Mouse (Mus musculus) erythroblast, adult 5-6 weeks (primary cell): ENCODE measurements around the gene Bola2. TPM values are rescaled to one million over a fixed set of nuclear protein-coding genes. Genes with fewer than 3 reads are reported as not detected.

Source experiments
- ATAC-seq: replicated peaks from 2 replicates; pipeline ENCODE4 v1.8.0; 2016; ENCODE audit warnings: moderate number of reproducible peaks, mild to moderate bottlenecking, moderate TSS enrichment, inconsistent platforms; ENCODE audit not compliant: poor library complexity, low FRiP score, severe bottlenecking
- total RNA-seq, 2 experiments: library from RNA; stranded (forward) in 1 of 2; stranded (reverse) in 1 of 2; fragments of 150-400 nt in 1 of 2; fragments of 200-764, 138-1000 nt in 1 of 2; gene quantifications; 2 replicates each; pipeline versions ENCODE4 v1.2.3 to v1.2.4; 2015 to 2017; ENCODE audit warnings: low replicate concordance in 2 of 2

Gene Bola2
- total RNA-seq, 2 experiments from 2014 or later = 11.6 to 13.4 TPM

- ATAC-seq = no peak
Measured at GRCm38 (mm10) chr7:126746798-126747197, 51.6 kb downstream of the Bola2 start.

DNA sequence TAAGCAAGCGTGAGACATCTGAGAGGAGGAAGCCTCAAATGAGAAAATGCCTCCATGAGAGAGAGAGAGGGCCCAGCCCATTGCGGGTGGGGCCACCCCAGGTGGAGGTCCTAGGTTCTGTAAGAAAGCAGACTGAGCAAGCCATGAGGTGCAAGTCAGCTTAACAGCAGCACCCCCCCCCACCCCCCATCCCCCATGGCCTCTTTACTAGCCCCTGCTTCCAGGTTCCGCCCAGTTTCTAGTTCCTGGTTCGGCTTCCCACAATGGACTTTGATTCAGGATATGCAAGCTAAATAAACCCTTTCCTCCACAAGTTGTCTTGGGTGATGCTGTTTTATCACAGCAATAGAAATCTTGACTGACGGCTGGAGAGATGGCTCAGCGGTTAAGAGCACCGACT lies 53.6 kb downstream of the Bola2 start:
- no peak for ATAC-seq

Other genes starting within 250 kb of the Bola2 start
- gene Atp2a1, start 232.3 kb upstream of the Bola2 start, total RNA-seq (2015; ENCODE audit: low replicate concordance) = not detected in 2 replicates
- gene Atp2a1, start 232.3 kb upstream of the Bola2 start, total RNA-seq (2017; ENCODE audit: low replicate concordance) = not detected in 2 replicates
- 4.0 and 7.7 TPM in 2 replicates for gene Sh2b1, start 220.0 kb upstream of the Bola2 start, total RNA-seq (2015; ENCODE audit: low replicate concordance)
- gene Sh2b1, start 220.0 kb upstream of the Bola2 start, total RNA-seq (2017; ENCODE audit: low replicate concordance) = 6.6 and 19.6 TPM in 2 replicates
- 11.3 and 12.5 TPM in 2 replicates for gene Tufm, start 208.0 kb upstream of the Bola2 start, total RNA-seq (2015; ENCODE audit: low replicate concordance)
- 7.3 and 8.2 TPM in 2 replicates for gene Tufm, start 208.0 kb upstream of the Bola2 start, total RNA-seq (2017; ENCODE audit: low replicate concordance)
- gene Atxn2l, start 192.0 kb upstream of the Bola2 start, total RNA-seq (2015; ENCODE audit: low replicate concordance) = 35.2 and 47.2 TPM in 2 replicates
- gene Atxn2l, start 192.0 kb upstream of the Bola2 start, total RNA-seq (2017; ENCODE audit: low replicate concordance) = 28.8 and 35.0 TPM in 2 replicates
- gene Eif3c, start 129.0 kb upstream of the Bola2 start, total RNA-seq (2015; ENCODE audit: low replicate concordance) = 44.2 and 57.9 TPM in 2 replicates
- 79.4 and 87.0 TPM in 2 replicates for gene Eif3c, start 129.0 kb upstream of the Bola2 start, total RNA-seq (2017; ENCODE audit: low replicate concordance)
- gene Apobr, start 110.5 kb upstream of the Bola2 start, total RNA-seq (2015; ENCODE audit: low replicate concordance) = 4.8 and 9.8 TPM in 2 replicates
- gene Apobr, start 110.5 kb upstream of the Bola2 start, total RNA-seq (2017; ENCODE audit: low replicate concordance) = 9.3 and 9.5 TPM in 2 replicates
- gene Cln3, start 109.6 kb upstream of the Bola2 start, total RNA-seq (2015; ENCODE audit: low replicate concordance) = 4.4 and 30.9 TPM in 2 replicates
- gene Cln3, start 109.6 kb upstream of the Bola2 start, total RNA-seq (2017; ENCODE audit: low replicate concordance) = 9.1 and 9.9 TPM in 2 replicates
- gene Il27, start 100.5 kb upstream of the Bola2 start, total RNA-seq (2015; ENCODE audit: low replicate concordance) = not detected in 2 replicates
- not detected in 2 replicates for gene Il27, start 100.5 kb upstream of the Bola2 start, total RNA-seq (2017; ENCODE audit: low replicate concordance)
- gene Nupr1, start 64.5 kb upstream of the Bola2 start, total RNA-seq (2015; ENCODE audit: low replicate concordance) = 10.4 and 11.9 TPM in 2 replicates
- gene Nupr1, start 64.5 kb upstream of the Bola2 start, total RNA-seq (2017; ENCODE audit: low replicate concordance) = 5.9 and 9.0 TPM in 2 replicates
- 33.6 and 37.9 TPM in 2 replicates for gene Sgf29, start 46.1 kb upstream of the Bola2 start, total RNA-seq (2015; ENCODE audit: low replicate concordance)
- 6.8 and 17.6 TPM in 2 replicates for gene Sgf29, start 46.1 kb upstream of the Bola2 start, total RNA-seq (2017; ENCODE audit: low replicate concordance)
- gene Sult1a1, start 19.0 kb upstream of the Bola2 start, total RNA-seq (2015; ENCODE audit: low replicate concordance) = not detected in 2 replicates
- 3.6 and 6.0 TPM in 2 replicates for gene Sult1a1, start 19.0 kb upstream of the Bola2 start, total RNA-seq (2017; ENCODE audit: low replicate concordance)
- 0.19 and 1.9 TPM in 2 replicates for gene Slx1b, start 383 bp downstream of the Bola2 start, total RNA-seq (2015; ENCODE audit: low replicate concordance)
- 0.42 and 1.4 TPM in 2 replicates for gene Slx1b, start 383 bp downstream of the Bola2 start, total RNA-seq (2017; ENCODE audit: low replicate concordance)
- gene Coro1a, start 12.4 kb downstream of the Bola2 start, total RNA-seq (2015; ENCODE audit: low replicate concordance) = 127 and 157 TPM in 2 replicates
- gene Coro1a, start 12.4 kb downstream of the Bola2 start, total RNA-seq (2017; ENCODE audit: low replicate concordance) = 132 and 182 TPM in 2 replicates
- 46.1 and 51.8 TPM in 2 replicates for gene Mapk3, start 64.2 kb downstream of the Bola2 start, total RNA-seq (2015; ENCODE audit: low replicate concordance)
- gene Mapk3, start 64.2 kb downstream of the Bola2 start, total RNA-seq (2017; ENCODE audit: low replicate concordance) = 10.9 and 19.4 TPM in 2 replicates
- 5.6 TPM in 1 of 2 replicates, not detected in the other for gene Gdpd3, start 70.9 kb downstream of the Bola2 start, total RNA-seq (2015; ENCODE audit: low replicate concordance)
- gene Gdpd3, start 70.9 kb downstream of the Bola2 start, total RNA-seq (2017; ENCODE audit: low replicate concordance) = 5.4 and 7.2 TPM in 2 replicates
- 752 and 763 TPM in 2 replicates for gene Ypel3, start 81.6 kb downstream of the Bola2 start, total RNA-seq (2015; ENCODE audit: low replicate concordance)
- 364 and 550 TPM in 2 replicates for gene Ypel3, start 81.6 kb downstream of the Bola2 start, total RNA-seq (2017; ENCODE audit: low replicate concordance)
- gene Tbx6, start 86.1 kb downstream of the Bola2 start, total RNA-seq (2015; ENCODE audit: low replicate concordance) = 28.8 and 31.9 TPM in 2 replicates
- gene Tbx6, start 86.1 kb downstream of the Bola2 start, total RNA-seq (2017; ENCODE audit: low replicate concordance) = 12.3 and 23.2 TPM in 2 replicates
- gene Ppp4c, start 97.1 kb downstream of the Bola2 start, total RNA-seq (2015; ENCODE audit: low replicate concordance) = 46.7 and 84.9 TPM in 2 replicates
- gene Ppp4c, start 97.1 kb downstream of the Bola2 start, total RNA-seq (2017; ENCODE audit: low replicate concordance) = 43.5 and 62.7 TPM in 2 replicates
- not detected in 2 replicates for gene Fam57b, start 102.3 kb downstream of the Bola2 start, total RNA-seq (2015; ENCODE audit: low replicate concordance)
- not detected in 2 replicates for gene Fam57b, start 102.3 kb downstream of the Bola2 start, total RNA-seq (2017; ENCODE audit: low replicate concordance)
- not detected in 2 replicates for gene 4930451I11Rik, start 136.2 kb downstream of the Bola2 start, total RNA-seq (2015; ENCODE audit: low replicate concordance)
- gene 4930451I11Rik, start 136.2 kb downstream of the Bola2 start, total RNA-seq (2017; ENCODE audit: low replicate concordance) = not detected in 2 replicates
- gene Doc2a, start 152.0 kb downstream of the Bola2 start, total RNA-seq (2015; ENCODE audit: low replicate concordance) = not detected in 2 replicates
- not detected in 2 replicates for gene Doc2a, start 152.0 kb downstream of the Bola2 start, total RNA-seq (2017; ENCODE audit: low replicate concordance)
- gene Hirip3, start 166.6 kb downstream of the Bola2 start, total RNA-seq (2015; ENCODE audit: low replicate concordance) = 5.2 and 9.2 TPM in 2 replicates
- gene Hirip3, start 166.6 kb downstream of the Bola2 start, total RNA-seq (2017; ENCODE audit: low replicate concordance) = 38.2 and 40.8 TPM in 2 replicates
- 14.4 and 35.5 TPM in 2 replicates for gene Ino80e, start 167.0 kb downstream of the Bola2 start, total RNA-seq (2015; ENCODE audit: low replicate concordance)
- 4.9 and 9.9 TPM in 2 replicates for gene Ino80e, start 167.0 kb downstream of the Bola2 start, total RNA-seq (2017; ENCODE audit: low replicate concordance)
- gene Taok2, start 189.3 kb downstream of the Bola2 start, total RNA-seq (2015; ENCODE audit: low replicate concordance) = 6.9 and 9.6 TPM in 2 replicates
- 17.0 and 31.8 TPM in 2 replicates for gene Taok2, start 189.3 kb downstream of the Bola2 start, total RNA-seq (2017; ENCODE audit: low replicate concordance)
- gene Tmem219, start 227.5 kb downstream of the Bola2 start, total RNA-seq (2015; ENCODE audit: low replicate concordance) = 4.0 and 6.3 TPM in 2 replicates
- gene Tmem219, start 227.5 kb downstream of the Bola2 start, total RNA-seq (2017; ENCODE audit: low replicate concordance) = 2.1 and 6.8 TPM in 2 replicates
- gene Kctd13, start 233.5 kb downstream of the Bola2 start, total RNA-seq (2015; ENCODE audit: low replicate concordance) = 0.77 and 6.9 TPM in 2 replicates
- 0.42 and 1.7 TPM in 2 replicates for gene Kctd13, start 233.5 kb downstream of the Bola2 start, total RNA-seq (2017; ENCODE audit: low replicate concordance)